Mouse (Mus musculus) heart, embryonic 15.5 days (tissue): Measurements from ENCODE around the gene Chrnb2. TPM values are rescaled to one million over a fixed set of nuclear protein-coding genes. Genes with fewer than 3 reads are reported as not detected.

ENCODE experiments used
- ATAC-seq: fragments of 200-750 bp; cut with Nextera tagmentation; replicated peaks from 2 replicates; pipeline ENCODE4 v1.8.0; 2017; ENCODE audit warnings: low read depth, moderate TSS enrichment; ENCODE audit not compliant: insufficient number of reproducible peaks, insufficient read depth, low FRiP score
- H3K27ac ChIP-seq: fragments of 300-500 bp; sonication (generic); 2 replicates; pipeline ENCODE4 v1.5.1; 2015; ENCODE audit warnings: mild to moderate bottlenecking, inconsistent platforms
- H3K27me3 ChIP-seq: fragments of 300-500 bp; sonication (generic); 2 replicates; pipeline ENCODE4 v1.6.1; 2015; ENCODE audit warnings: inconsistent platforms
- H3K36me3 ChIP-seq: fragments of 300-500 bp; sonication (generic); 2 replicates; pipeline ENCODE4 v1.6.1; 2015; ENCODE audit warnings: mild to moderate bottlenecking, inconsistent platforms
- H3K4me1 ChIP-seq: fragments of 300-500 bp; sonication (generic); replicated peaks from 2 replicates; pipeline ENCODE4 v1.6.1; 2015; ENCODE audit warnings: inconsistent platforms
- H3K4me2 ChIP-seq: fragments of 300-500 bp; sonication (generic); 2 replicates; pipeline ENCODE4 v1.6.1; 2015; ENCODE audit warnings: inconsistent platforms, mild to moderate bottlenecking, moderate library complexity
- H3K4me3 ChIP-seq: fragments of 300-500 bp; sonication (generic); 2 replicates; pipeline ENCODE4 v1.5.1; 2015; ENCODE audit warnings: mild to moderate bottlenecking, inconsistent platforms
- H3K9ac ChIP-seq: fragments of 300-500 bp; sonication (generic); 2 replicates; pipeline ENCODE4 v1.6.1; 2015; ENCODE audit warnings: mild to moderate bottlenecking, inconsistent platforms
- H3K9me3 ChIP-seq: fragments of 300-500 bp; sonication (generic); replicated peaks from 2 replicates; pipeline ENCODE4 v1.6.1; 2016; ENCODE audit warnings: inconsistent platforms
- WGBS: fragments of 180-500 bp; shearing (Covaris S2); methylation state at CpG from one replicate; pipeline ENCODE4 v1.1.7; 2015; ENCODE audit warnings: mixed read lengths; 5-methylcytosine and 5-hydroxymethylcytosine counted together
- polyA plus RNA-seq: library from polyadenylated mRNA; unstranded; fragments of >200 nt; fragmentation: Nextera tagmentation; extraction: Ambion mirVana; gene quantifications from 2 replicates; pipeline ENCODE4 v1.2.1, GENCODE M21; 2015

The Chrnb2 gene
- polyA plus RNA-seq, 1 experiment from 2014 or later: 0.18 TPM

DNA sequence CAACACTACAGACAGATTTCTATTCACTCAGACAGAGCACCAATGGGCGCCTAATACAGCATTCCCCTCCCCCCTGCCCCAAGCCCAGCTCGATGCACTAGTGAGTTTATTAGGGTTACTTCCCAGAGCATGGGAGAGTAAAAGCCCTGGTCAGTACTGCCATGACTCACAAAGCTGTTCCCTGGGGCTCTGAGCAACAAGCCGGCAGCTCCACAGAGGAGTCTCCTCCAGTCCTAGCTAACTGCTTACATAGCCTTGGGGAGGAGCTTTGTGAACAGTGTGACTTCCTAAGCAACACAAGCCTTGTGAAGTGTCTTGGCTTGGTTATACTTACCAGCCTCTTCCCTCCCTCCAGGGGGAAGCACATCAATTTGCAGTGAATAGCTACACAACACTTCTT, 60.8 kb downstream of the Chrnb2 start:
- Histone ChIP-seq H3K36me3 (no peaks in the 10 kb centered on the region), H3K27me3 (0 out of 2 replicates have a peak, but pooled peaks cover 3% of the 10 kb centered on the region), H3K4me1 (no peaks in the 10 kb centered on the region), H3K4me2 (no peak overlapping the region), H3K4me3 (no peak overlapping the region), H3K27ac (no peak overlapping the region), H3K9ac (no peak overlapping the region), H3K9me3 (no peaks in the 10 kb centered on the region)
- 42% methylated on average over 3 of the region's 3 CpGs for WGBS
- no peak for ATAC-seq

DNA sequence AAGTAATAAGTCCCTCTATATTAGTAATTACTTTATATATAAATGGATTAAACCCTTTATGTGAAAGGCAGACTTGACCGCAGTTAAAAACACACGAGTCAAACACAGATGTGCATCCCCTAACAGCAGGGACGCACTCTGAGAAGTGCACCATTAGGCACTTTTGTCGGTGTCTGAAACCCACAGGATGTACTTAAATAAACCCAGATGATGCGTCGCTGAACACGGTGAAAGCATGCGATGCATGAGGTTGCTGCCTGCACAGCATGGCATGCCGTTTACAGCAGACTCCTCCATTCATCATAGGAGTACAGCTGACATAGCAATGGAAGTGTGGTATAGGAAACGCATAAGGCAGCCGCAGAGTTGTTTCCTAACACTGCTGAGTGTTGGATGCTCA, 64.0 kb downstream of the Chrnb2 start:
- no peak for ATAC-seq
- Histone ChIP-seq H3K36me3 (no peaks in the 10 kb centered on the region), H3K4me2 (no peak overlapping the region), H3K27ac (no peak overlapping the region), H3K4me3 (no peak overlapping the region), H3K4me1 (no peaks in the 10 kb centered on the region), H3K9ac (no peak overlapping the region), H3K9me3 (no peaks in the 10 kb centered on the region), H3K27me3 (0 out of 2 replicates have a peak, but pooled peaks cover under 1% of the 10 kb centered on the region)
- 78% methylated on average over 11 of the region's 11 CpGs for WGBS

DNA sequence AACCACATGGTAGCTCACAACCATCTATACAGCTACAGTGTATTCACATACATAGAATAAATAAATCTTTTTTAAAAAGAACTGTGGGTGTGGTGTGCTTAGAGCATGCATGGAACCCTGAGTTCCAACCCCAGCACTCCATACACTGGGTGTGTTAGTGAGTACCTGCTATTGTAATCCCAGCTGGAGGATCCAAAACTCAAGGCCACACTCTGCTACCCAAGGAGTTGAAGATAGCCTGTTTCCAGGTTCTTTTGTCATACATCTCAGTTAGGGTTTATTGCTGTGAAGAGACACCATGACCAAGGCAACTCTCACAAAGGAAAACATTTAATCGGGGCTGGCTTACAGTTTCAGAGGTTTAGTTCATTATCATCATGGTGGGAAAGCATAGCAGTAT, 65.5 kb downstream of the Chrnb2 start:
- Histone ChIP-seq H3K4me3 (no peak overlapping the region), H3K27me3 (no peaks in the 10 kb centered on the region), H3K9me3 (no peaks in the 10 kb centered on the region), H3K27ac (no peak overlapping the region), H3K36me3 (no peaks in the 10 kb centered on the region), H3K9ac (no peak overlapping the region), H3K4me2 (no peak overlapping the region), H3K4me1 (no peaks in the 10 kb centered on the region)
- 80% methylated on average over 1 of the region's 1 CpGs for WGBS
- no peak for ATAC-seq

Other genes starting within 250 kb of the Chrnb2 start
- 2.6 and 4.7 TPM in 2 replicates for gene Kcnn3, start 244.5 kb downstream of the Chrnb2 start, polyA plus RNA-seq
- 6.1 and 9.3 TPM in 2 replicates for gene Adar, start 49.6 kb downstream of the Chrnb2 start, polyA plus RNA-seq
- gene Ube2q1, start 9.0 kb upstream of the Chrnb2 start, polyA plus RNA-seq: 6.8 and 8.4 TPM in 2 replicates
- gene She, start 66.7 kb upstream of the Chrnb2 start, polyA plus RNA-seq: 6.0 and 6.4 TPM in 2 replicates
- 1.1 and 1.7 TPM in 2 replicates for gene Il6ra, start 148.6 kb upstream of the Chrnb2 start, polyA plus RNA-seq
- gene Atp8b2, start 198.9 kb upstream of the Chrnb2 start, polyA plus RNA-seq: 9.9 and 14.2 TPM in 2 replicates
- 78.8 and 85.8 TPM in 2 replicates for gene Hax1, start 234.1 kb upstream of the Chrnb2 start, polyA plus RNA-seq